Mouse (Mus musculus): ENCODE data around the gene Rbm10. TPM values are rescaled to one million over a fixed set of nuclear protein-coding genes. Genes with fewer than 3 reads are reported as not detected.
A peak's percentile ranks its signal among the peaks of the same experiment; 100 is the strongest.

The Rbm10 gene
- polyA plus RNA-seq (2012; rRNA removed): 61.5 and 62.4 TPM in 2 replicates

- WGBS: 10% methylated on average over 45 of the region's 49 CpGs
Observed at GRCm38 (mm10) chrX:20617176-20617902, at the start of gene Rbm10, which contains the start of gene Ndufb11. TSS of gene Rbm10 (plus strand) at chrX:20617503. TSS of gene Ndufb11 (minus strand) at chrX:20617619.

GRCm38 (mm10) chrX:20571024-20571423 lies 46.3 kb upstream of the Rbm10 start:
- Histone ChIP-seq H3K27ac (ENCODE audit: insufficient read depth, low read length) (no peak overlapping the region), H3K27me3 (ENCODE audit: control insufficient read depth, insufficient read depth, low read length) (no peaks in the 10 kb centered on the region), H3K4me3 (replicated peaks; ENCODE audit: insufficient read depth, low read depth, low read length) (no peak overlapping the region), H3K4me1 (ENCODE audit: control insufficient read depth, insufficient read depth, low read length) (no peaks in the 10 kb centered on the region)
- WGBS: 63% methylated on average over 2 of the region's 2 CpGs
- TF ChIP-seq CTCF (IDR thresholded peaks at IDR 0.05; ENCODE audit: borderline replicate concordance, insufficient read depth, low read depth, low read length) (no peak), POLR2A (IDR thresholded peaks at IDR 0.05; ENCODE audit: borderline replicate concordance, insufficient read depth, low read length) (no peak)
- no peak for DNase-seq

More at GRCm38 (mm10) chrX:20617176-20617902, at the start of gene Rbm10, which contains the start of gene Ndufb11:
- TF ChIP-seq CTCF (IDR thresholded peaks at IDR 0.05; ENCODE audit: borderline replicate concordance, insufficient read depth, low read depth, low read length) (no peak), POLR2A (IDR thresholded peaks at IDR 0.05; ENCODE audit: borderline replicate concordance, insufficient read depth, low read length) (peak; percentile 44; the same call in 1 of the 2 replicates)
- peak within 1 kb of the TSS; percentile 98 for H3K27ac ChIP-seq (ENCODE audit: insufficient read depth, low read length)
- no peaks in the 10 kb centered on the region for H3K27me3 ChIP-seq (ENCODE audit: control insufficient read depth, insufficient read depth, low read length)
- peak within 1 kb of the TSS; percentile 77 for H3K4me3 ChIP-seq (replicated peaks; ENCODE audit: insufficient read depth, low read depth, low read length)
- peaks cover 8% of the 10 kb centered on the region; the same call in 1 of the 2 replicates for H3K4me1 ChIP-seq (ENCODE audit: control insufficient read depth, insufficient read depth, low read length)
- DNase-seq: peak; percentile 83 to 87

GRCm38 (mm10) chrX:20572683-20573082 lies 44.6 kb upstream of the Rbm10 start:
- Histone ChIP-seq H3K27ac (ENCODE audit: insufficient read depth, low read length) (no peak overlapping the region), H3K4me1 (ENCODE audit: control insufficient read depth, insufficient read depth, low read length) (no peaks in the 10 kb centered on the region), H3K27me3 (ENCODE audit: control insufficient read depth, insufficient read depth, low read length) (no peaks in the 10 kb centered on the region), H3K4me3 (replicated peaks; ENCODE audit: insufficient read depth, low read depth, low read length) (no peak overlapping the region)
- 62% methylated on average over 9 of the region's 9 CpGs for WGBS
- peak; percentile 1 to 7 for DNase-seq
- TF ChIP-seq POLR2A (IDR thresholded peaks at IDR 0.05; ENCODE audit: borderline replicate concordance, insufficient read depth, low read length): no peak
- TF ChIP-seq CTCF (IDR thresholded peaks at IDR 0.05; ENCODE audit: borderline replicate concordance, insufficient read depth, low read depth, low read length): no peak

- TF ChIP-seq CTCF (IDR thresholded peaks at IDR 0.05; ENCODE audit: borderline replicate concordance, insufficient read depth, low read depth, low read length) (no peak), POLR2A (IDR thresholded peaks at IDR 0.05; ENCODE audit: borderline replicate concordance, insufficient read depth, low read length) (no peak)
- H3K27me3 ChIP-seq (ENCODE audit: control insufficient read depth, insufficient read depth, low read length): no peaks in the 10 kb centered on the region
- H3K4me3 ChIP-seq (replicated peaks; ENCODE audit: insufficient read depth, low read depth, low read length): no peak overlapping the region
- H3K4me1 ChIP-seq (ENCODE audit: control insufficient read depth, insufficient read depth, low read length): no peaks in the 10 kb centered on the region
- DNase-seq: no peak
- WGBS: 93% methylated on average over 4 of the region's 4 CpGs
- H3K27ac ChIP-seq (ENCODE audit: insufficient read depth, low read length): no peak overlapping the region
Observed at GRCm38 (mm10) chrX:20573927-20574326, 43.4 kb upstream of the Rbm10 start.

GRCm38 (mm10) chrX:20587968-20588367 lies 29.3 kb upstream of the Rbm10 start:
- 10% methylated on average over 4 of the region's 4 CpGs for WGBS
- no peak for DNase-seq

GRCm38 (mm10) chrX:20608500-20608899 lies 8.8 kb upstream of the Rbm10 start:
- 82% methylated on average over 4 of the region's 4 CpGs for WGBS
- no peaks in the 10 kb centered on the region for H3K4me1 ChIP-seq (ENCODE audit: control insufficient read depth, insufficient read depth, low read length)
- no peak overlapping the region for H3K27ac ChIP-seq (ENCODE audit: insufficient read depth, low read length)
- no peaks in the 10 kb centered on the region for H3K27me3 ChIP-seq (ENCODE audit: control insufficient read depth, insufficient read depth, low read length)
- DNase-seq: no peak
- no peak overlapping the region for H3K4me3 ChIP-seq (replicated peaks; ENCODE audit: insufficient read depth, low read depth, low read length)
- TF ChIP-seq CTCF (IDR thresholded peaks at IDR 0.05; ENCODE audit: borderline replicate concordance, insufficient read depth, low read depth, low read length) (no peak), POLR2A (IDR thresholded peaks at IDR 0.05; ENCODE audit: borderline replicate concordance, insufficient read depth, low read length) (no peak)

More at GRCm38 (mm10) chrX:20587968-20588367, 29.3 kb upstream of the Rbm10 start:
- Histone ChIP-seq H3K27ac (ENCODE audit: insufficient read depth, low read length) (no peak overlapping the region), H3K4me3 (replicated peaks; ENCODE audit: insufficient read depth, low read depth, low read length) (no peak overlapping the region), H3K4me1 (ENCODE audit: control insufficient read depth, insufficient read depth, low read length) (no peaks in the 10 kb centered on the region), H3K27me3 (ENCODE audit: control insufficient read depth, insufficient read depth, low read length) (no peaks in the 10 kb centered on the region)
- TF ChIP-seq POLR2A (IDR thresholded peaks at IDR 0.05; ENCODE audit: borderline replicate concordance, insufficient read depth, low read length) (no peak), CTCF (IDR thresholded peaks at IDR 0.05; ENCODE audit: borderline replicate concordance, insufficient read depth, low read depth, low read length) (no peak)

- WGBS: 10% methylated on average over 17 of the region's 17 CpGs
- DNase-seq: peak in 1 of 2 experiments; percentile 77
- TF ChIP-seq CTCF (IDR thresholded peaks at IDR 0.05; ENCODE audit: borderline replicate concordance, insufficient read depth, low read depth, low read length) (no peak), POLR2A (IDR thresholded peaks at IDR 0.05; ENCODE audit: borderline replicate concordance, insufficient read depth, low read length) (no peak)
- peak overlapping the region; percentile 69 for H3K4me3 ChIP-seq (replicated peaks; ENCODE audit: insufficient read depth, low read depth, low read length)
- H3K4me1 ChIP-seq (ENCODE audit: control insufficient read depth, insufficient read depth, low read length): peaks cover 8% of the 10 kb centered on the region; the same call in 1 of the 2 replicates
- peak overlapping the region; percentile 98 for H3K27ac ChIP-seq (ENCODE audit: insufficient read depth, low read length)
- H3K27me3 ChIP-seq (ENCODE audit: control insufficient read depth, insufficient read depth, low read length): no peaks in the 10 kb centered on the region
Observed at GRCm38 (mm10) chrX:20616861-20617175, 485 bp upstream of the Rbm10 start.

- Histone ChIP-seq H3K27me3 (ENCODE audit: control insufficient read depth, insufficient read depth, low read length) (no peaks in the 10 kb centered on the region), H3K4me1 (ENCODE audit: control insufficient read depth, insufficient read depth, low read length) (peaks cover 8% of the 10 kb centered on the region; the same call in 1 of the 2 replicates), H3K27ac (ENCODE audit: insufficient read depth, low read length) (peak overlapping the region; percentile 63), H3K4me3 (replicated peaks; ENCODE audit: insufficient read depth, low read depth, low read length) (peak overlapping the region; percentile 77)
- WGBS: 5% methylated on average over 31 of the region's 31 CpGs
- TF ChIP-seq POLR2A (IDR thresholded peaks at IDR 0.05; ENCODE audit: borderline replicate concordance, insufficient read depth, low read length) (no peak), CTCF (IDR thresholded peaks at IDR 0.05; ENCODE audit: borderline replicate concordance, insufficient read depth, low read depth, low read length) (no peak)
- DNase-seq: no peak
Observed at GRCm38 (mm10) chrX:20617903-20618399, 648 bp downstream of the Rbm10 start.
